Mouse (Mus musculus) bone marrow, adult 2 months (tissue): ENCODE results near the gene Kcna1. TPM values are rescaled to one million over a fixed set of nuclear protein-coding genes. Genes with fewer than 3 reads are reported as not detected.

ENCODE experiments used
- H3K27ac ChIP-seq: fragments of 200-500 bp; 2 replicates; pipeline ENCODE4 v1.5.1; 2012; ENCODE audit warnings: low read depth, mild to moderate bottlenecking, control low read depth, inconsistent platforms, low read length; ENCODE audit not compliant: control insufficient read depth, poor library complexity, insufficient read depth
- H3K4me1 ChIP-seq: fragments of 200-500 bp; 2 replicates; pipeline ENCODE4 v1.6.1; 2011; ENCODE audit warnings: low read length; ENCODE audit not compliant: control insufficient read depth, insufficient read depth
- H3K4me3 ChIP-seq: fragments of 200-500 bp; replicated peaks from 2 replicates; pipeline ENCODE3; 2011; ENCODE audit warnings: mild to moderate bottlenecking, low read depth, low read length, control low read depth; ENCODE audit not compliant: control insufficient read depth
- CTCF ChIP-seq: fragments of 200-500 bp; IDR thresholded peaks from 2 replicates; pipeline ENCODE4 v1.5.1; 2011; ENCODE audit warnings: low read length, control low read depth; ENCODE audit not compliant: control insufficient read depth, insufficient read depth
- POLR2A ChIP-seq: fragments of 200-500 bp; IDR thresholded peaks from 2 replicates; pipeline ENCODE4 v1.6.1; 2011; ENCODE audit warnings: low read depth, mild to moderate bottlenecking, control low read depth, low read length, borderline replicate concordance; ENCODE audit not compliant: control insufficient read depth
- whole genome bisulfite sequencing: fragments of 180-500 bp; shearing (Covaris S2); methylation state at CpG from one replicate; pipeline ENCODE4 v1.1.7; 2018; 5-methylcytosine and 5-hydroxymethylcytosine counted together
- polyA plus RNA-seq: library from polyadenylated mRNA; stranded (reverse); fragments of >200 nt; gene quantifications from 2 replicates; pipeline ENCODE4 v1.2.4, GENCODE M21; 2011; ENCODE audit warnings: low replicate concordance; ENCODE audit not compliant: missing spikeins, insufficient read depth, insufficient read length

Kcna1 gene
- polyA plus RNA-seq, 1 experiment = not detected

- no peak overlapping the region for H3K27ac ChIP-seq
- H3K4me1 ChIP-seq = no peaks in the 10 kb centered on the region
- H3K4me3 ChIP-seq = no peak overlapping the region
- 73% methylated on average over 4 of the region's 4 CpGs for WGBS
- TF ChIP-seq CTCF = no peak
- no peak for TF ChIP-seq POLR2A
Measured at GRCm38 (mm10) chr6:126618455-126618854, 27.7 kb downstream of the Kcna1 start.

- Histone ChIP-seq H3K27ac (no peak overlapping the region), H3K4me1 (no peaks in the 10 kb centered on the region), H3K4me3 (no peak overlapping the region)
- WGBS = 81% methylated on average over 4 of the region's 4 CpGs
- TF ChIP-seq POLR2A = no peak
- TF ChIP-seq CTCF = no peak
Measured at GRCm38 (mm10) chr6:126610746-126611145, 35.4 kb downstream of the Kcna1 start.

GRCm38 (mm10) chr6:126609193-126609947 is 36.8 kb downstream of the Kcna1 start:
- Histone ChIP-seq H3K4me3 (no peak overlapping the region), H3K4me1 (no peaks in the 10 kb centered on the region), H3K27ac (no peak overlapping the region)
- no peak for TF ChIP-seq CTCF
- no peak for TF ChIP-seq POLR2A
- 73% methylated on average over 17 of the region's 17 CpGs for WGBS

GRCm38 (mm10) chr6:126601843-126602326 is 44.3 kb downstream of the Kcna1 start:
- no peak for TF ChIP-seq POLR2A
- TF ChIP-seq CTCF = no peak
- 83% methylated on average over 13 of the region's 13 CpGs for WGBS

GRCm38 (mm10) chr6:126599201-126599995 is 46.8 kb downstream of the Kcna1 start:
- WGBS = 74% methylated on average over 3 of the region's 3 CpGs
- TF ChIP-seq CTCF (no peak), POLR2A (no peak)
- Histone ChIP-seq H3K4me3 (no peak overlapping the region), H3K27ac (no peak overlapping the region), H3K4me1 (no peaks in the 10 kb centered on the region)

More at GRCm38 (mm10) chr6:126601843-126602326, 44.3 kb downstream of the Kcna1 start:
- Histone ChIP-seq H3K27ac (no peak overlapping the region), H3K4me1 (no peaks in the 10 kb centered on the region), H3K4me3 (no peak overlapping the region)

GRCm38 (mm10) chr6:126597741-126598140 is 48.4 kb downstream of the Kcna1 start:
- Histone ChIP-seq H3K27ac (no peak overlapping the region), H3K4me1 (no peaks in the 10 kb centered on the region), H3K4me3 (no peak overlapping the region)
- TF ChIP-seq CTCF = no peak
- no peak for TF ChIP-seq POLR2A
- WGBS = 79% methylated on average over 4 of the region's 4 CpGs

- H3K4me3 ChIP-seq = no peak overlapping the region
- no peak overlapping the region for H3K27ac ChIP-seq
- no peak for TF ChIP-seq CTCF
- no peak for TF ChIP-seq POLR2A
- 76% methylated on average over 18 of the region's 18 CpGs for WGBS
- H3K4me1 ChIP-seq = no peaks in the 10 kb centered on the region
Measured at GRCm38 (mm10) chr6:126595805-126596629, 50.2 kb downstream of the Kcna1 start.
